Mouse (Mus musculus): ENCODE measurements around the gene Scn5a.

The Scn5a gene

GRCm38 (mm10) chr9:119503613-119504012, 75.2 kb downstream of the Scn5a start:
- DNase-seq: no peak

GRCm38 (mm10) chr9:119498885-119499284, 79.9 kb downstream of the Scn5a start:
- no peak for DNase-seq

- DNase-seq: no peak
Measured at GRCm38 (mm10) chr9:119498247-119498607, 80.6 kb downstream of the Scn5a start.

- peak; percentile 22 for DNase-seq
Measured at GRCm38 (mm10) chr9:119497546-119498246, 81.1 kb downstream of the Scn5a start.

- DNase-seq: no peak
Measured at GRCm38 (mm10) chr9:119496960-119497359, 81.9 kb downstream of the Scn5a start.

GRCm38 (mm10) chr9:119496354-119496753, 82.5 kb downstream of the Scn5a start:
- no peak for DNase-seq

GRCm38 (mm10) chr9:119484868-119485267, 93.9 kb downstream of the Scn5a start:
- no peak for DNase-seq

- no peak for DNase-seq
Measured at GRCm38 (mm10) chr9:119484420-119484819, 94.4 kb downstream of the Scn5a start.

- DNase-seq: peak; percentile 50
Measured at GRCm38 (mm10) chr9:119483554-119484353, 95.1 kb downstream of the Scn5a start.

GRCm38 (mm10) chr9:119481612-119482011, 97.2 kb downstream of the Scn5a start:
- DNase-seq: no peak

- DNase-seq: no peak
Measured at GRCm38 (mm10) chr9:119479297-119479696, 99.5 kb downstream of the Scn5a start.

- peak; percentile 52 for DNase-seq
Measured at GRCm38 (mm10) chr9:119478345-119478744, 100.5 kb downstream of the Scn5a start.

GRCm38 (mm10) chr9:119477754-119478153, 101.1 kb downstream of the Scn5a start:
- DNase-seq: no peak

- DNase-seq: peak; percentile 47
Measured at GRCm38 (mm10) chr9:119474717-119475611, 103.9 kb downstream of the Scn5a start.

- DNase-seq: no peak
Measured at GRCm38 (mm10) chr9:119473608-119474164, 105.1 kb downstream of the Scn5a start.

- peak; percentile 74 for DNase-seq
Measured at GRCm38 (mm10) chr9:119473011-119473410, 105.8 kb downstream of the Scn5a start.

- no peak for DNase-seq
Measured at GRCm38 (mm10) chr9:119472412-119472918, 106.4 kb downstream of the Scn5a start.

GRCm38 (mm10) chr9:119469691-119470353, 109.0 kb downstream of the Scn5a start:
- no peak for DNase-seq

GRCm38 (mm10) chr9:119465595-119465994, 113.2 kb downstream of the Scn5a start:
- DNase-seq: peak; percentile 40

GRCm38 (mm10) chr9:119465056-119465455, 113.8 kb downstream of the Scn5a start:
- no peak for DNase-seq

- DNase-seq: peak; percentile 61
Measured at GRCm38 (mm10) chr9:119460410-119460809, 118.4 kb downstream of the Scn5a start.

- no peak for DNase-seq
Measured at GRCm38 (mm10) chr9:119457122-119457521, 121.7 kb downstream of the Scn5a start.
